Mouse (Mus musculus) activated CD4-positive, CD25-positive, alpha-beta regulatory T cell (primary cell): ENCODE data around the gene Cphx3. TPM values are rescaled to one million over a fixed set of nuclear protein-coding genes. Genes with fewer than 3 reads are reported as not detected.

Experiments used
- polyA plus RNA-seq, 2 experiments: library from polyadenylated mRNA; unstranded; fragments of 100-300 nt; shearing (Covaris generic); gene quantifications; one replicate each; pipeline ENCODE4 v1.2.1; 2017

Cphx3 gene
- polyA plus RNA-seq: not detected

DNA sequence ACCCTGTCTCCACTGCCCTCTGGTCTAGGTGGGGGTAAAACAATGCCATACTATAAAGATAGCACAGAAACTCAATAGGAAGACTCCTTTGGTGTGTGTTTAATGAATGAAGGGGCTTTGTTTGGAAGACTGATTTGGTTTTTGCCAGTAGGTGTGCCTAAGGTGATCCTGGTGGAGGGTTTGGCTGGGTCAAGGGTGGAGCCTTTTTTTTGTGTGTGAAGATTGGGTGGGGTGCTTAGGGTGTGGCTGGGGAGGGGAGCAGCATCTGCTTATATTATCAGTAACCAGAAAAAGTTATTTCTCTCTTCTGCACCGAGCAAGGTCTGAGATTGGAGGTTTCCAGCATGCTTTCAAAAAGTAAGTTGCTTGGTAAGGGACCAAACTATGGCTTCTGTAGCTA, at the start of gene Cphx3:
TSS of gene Cphx3 (plus strand) at position 301 of the 400 bp plus-strand sequence.

DNA sequence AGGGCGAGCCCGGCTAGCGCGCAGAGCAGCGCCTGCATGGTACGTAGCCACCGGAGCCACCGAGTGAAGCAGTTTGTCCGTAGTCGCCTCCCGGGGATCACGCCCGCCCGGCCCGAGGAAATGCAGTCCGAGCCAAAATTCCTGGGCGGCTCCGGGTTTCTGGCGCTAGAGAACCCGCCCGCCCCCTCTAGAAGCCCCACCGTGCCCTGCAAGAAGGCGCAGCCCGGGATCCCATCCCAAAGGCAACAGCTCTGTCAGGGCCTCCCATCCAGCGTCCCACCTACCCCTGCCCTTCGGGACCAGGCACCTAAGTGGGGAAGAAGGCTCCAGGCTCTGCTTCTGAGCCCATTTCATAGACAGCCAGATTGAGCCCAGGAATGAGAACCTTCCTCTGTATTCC, 39.5 kb upstream of the Cphx3 start, which contains the start of gene Gm9780:
TSS of gene Gm9780 (minus strand) at position 101 of the 400 bp plus-strand sequence.

DNA sequence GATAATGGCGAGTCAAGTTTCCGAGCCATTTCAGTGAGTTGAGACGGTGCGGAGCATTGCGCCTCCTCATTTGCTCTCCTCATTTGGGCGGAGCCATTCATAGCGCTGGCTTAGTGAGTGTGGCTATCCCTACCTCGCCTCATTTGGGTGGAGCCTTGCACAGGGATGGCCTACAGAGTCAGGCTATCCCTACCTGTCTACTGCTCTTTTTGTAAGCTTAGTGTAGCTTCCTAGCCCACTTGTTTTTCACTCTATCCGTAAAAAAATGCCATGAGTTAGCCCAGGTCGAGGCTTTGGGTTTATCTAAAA, 14.8 kb upstream of the Cphx3 start, which contains the start of gene Tmem254c:
TSS of gene Tmem254c (minus strand) at position 31 of the 309 bp plus-strand sequence.

DNA sequence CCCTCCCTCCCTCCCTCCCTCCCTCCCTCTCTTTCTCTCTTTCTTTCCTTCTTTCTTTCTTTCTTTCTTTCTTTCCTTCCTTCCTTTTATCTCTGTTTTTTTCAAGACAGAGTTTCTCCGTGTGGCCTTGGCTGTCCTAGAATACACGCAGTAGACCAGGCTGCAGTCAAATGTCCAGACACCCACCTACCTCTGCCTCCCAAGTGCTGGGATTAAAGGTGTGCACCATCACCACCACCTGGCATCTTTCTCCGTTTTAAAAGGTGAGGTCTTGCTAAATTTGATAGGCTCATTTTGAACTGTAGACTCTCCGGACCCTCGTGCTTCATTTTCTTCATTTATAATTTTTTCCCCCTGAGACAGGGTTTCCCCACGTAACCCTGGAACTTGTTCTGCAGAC, 881 bp upstream of the Cphx3 start, which contains the start of gene Cphx2:
TSS of gene Cphx2 (plus strand) at position 301 of the 400 bp plus-strand sequence.

DNA sequence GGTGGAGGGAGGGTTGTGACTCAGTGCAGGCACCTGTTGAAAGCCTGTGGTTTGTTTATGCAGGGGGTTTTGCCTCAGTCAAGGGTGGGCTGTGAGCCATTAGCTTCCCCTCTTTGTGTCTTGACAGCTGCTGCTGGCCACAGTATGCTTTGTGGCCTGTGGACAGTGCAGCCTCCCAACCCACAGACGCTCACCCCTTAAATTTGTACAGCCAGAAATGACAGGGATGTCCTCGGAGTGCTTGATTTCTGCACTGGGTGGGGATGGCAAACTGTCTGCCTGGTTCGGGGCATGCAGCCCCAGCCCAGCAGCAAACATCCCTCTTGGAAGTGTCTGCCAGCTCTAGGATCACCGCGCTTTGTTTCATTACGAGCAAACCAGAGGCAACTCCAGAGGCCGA, 36.1 kb downstream of the Cphx3 start, which contains the start of gene Duxbl2:
TSS of gene Duxbl2 (plus strand) at position 200 of the 400 bp plus-strand sequence.

DNA sequence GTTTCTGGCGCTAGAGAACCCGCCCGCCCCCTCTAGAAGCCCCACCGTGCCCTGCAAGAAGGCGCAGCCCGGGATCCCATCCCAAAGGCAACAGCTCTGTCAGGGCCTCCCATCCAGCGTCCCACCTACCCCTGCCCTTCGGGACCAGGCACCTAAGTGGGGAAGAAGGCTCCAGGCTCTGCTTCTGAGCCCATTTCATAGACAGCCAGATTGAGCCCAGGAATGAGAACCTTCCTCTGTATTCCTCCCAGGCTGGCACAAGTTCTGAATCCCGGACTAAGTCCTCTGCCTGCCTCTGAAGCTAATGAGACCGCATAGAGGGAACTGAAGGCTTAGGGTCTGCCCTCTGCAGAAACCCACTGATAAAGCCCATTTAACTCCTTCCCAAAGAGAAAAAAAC, 100.3 kb downstream of the Cphx3 start, which contains the start of gene Plac9b:
TSS of gene Plac9b (minus strand) at position 101 of the 400 bp plus-strand sequence.

DNA sequence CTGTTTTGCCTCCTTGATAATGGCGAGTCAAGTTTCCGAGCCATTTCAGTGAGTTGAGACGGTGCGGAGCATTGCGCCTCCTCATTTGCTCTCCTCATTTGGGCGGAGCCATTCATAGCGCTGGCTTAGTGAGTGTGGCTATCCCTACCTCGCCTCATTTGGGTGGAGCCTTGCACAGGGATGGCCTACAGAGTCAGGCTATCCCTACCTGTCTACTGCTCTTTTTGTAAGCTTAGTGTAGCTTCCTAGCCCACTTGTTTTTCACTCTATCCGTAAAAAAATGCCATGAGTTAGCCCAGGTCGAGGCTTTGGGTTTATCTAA, 124.8 kb downstream of the Cphx3 start, which contains the start of gene Tmem254b:
TSS of gene Tmem254b (minus strand) at position 116 of the 322 bp plus-strand sequence.

DNA sequence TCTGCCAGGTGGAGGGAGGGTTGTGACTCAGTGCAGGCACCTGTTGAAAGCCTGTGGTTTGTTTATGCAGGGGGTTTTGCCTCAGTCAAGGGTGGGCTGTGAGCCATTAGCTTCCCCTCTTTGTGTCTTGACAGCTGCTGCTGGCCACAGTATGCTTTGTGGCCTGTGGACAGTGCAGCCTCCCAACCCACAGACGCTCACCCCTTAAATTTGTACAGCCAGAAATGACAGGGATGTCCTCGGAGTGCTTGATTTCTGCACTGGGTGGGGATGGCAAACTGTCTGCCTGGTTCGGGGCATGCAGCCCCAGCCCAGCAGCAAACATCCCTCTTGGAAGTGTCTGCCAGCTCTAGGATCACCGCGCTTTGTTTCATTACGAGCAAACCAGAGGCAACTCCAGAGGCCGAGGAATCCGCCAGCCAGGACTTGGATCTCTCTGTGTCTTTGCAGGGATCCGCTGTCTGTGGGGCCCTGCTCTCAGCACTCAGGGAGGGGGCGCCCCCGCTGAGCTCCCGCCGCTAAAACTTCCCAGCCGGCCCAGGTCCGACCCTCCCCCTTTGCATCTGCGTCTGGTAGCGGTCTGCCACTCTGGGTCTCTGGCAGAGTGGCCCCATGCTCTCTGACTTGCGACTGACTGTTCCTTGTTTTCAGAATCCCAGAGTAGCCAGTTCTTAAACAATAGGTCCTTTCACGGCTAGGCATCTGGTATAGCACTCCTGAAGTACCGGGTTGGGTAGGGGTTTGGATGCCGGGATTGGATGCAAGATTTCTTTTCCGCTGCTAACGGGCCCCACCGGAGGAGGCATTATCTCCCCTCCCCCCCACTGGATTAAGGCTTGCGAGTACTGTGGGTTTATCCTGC, 175.9 kb downstream of the Cphx3 start, which contains the start of gene Duxbl3:
TSS of gene Duxbl3 (plus strand) at position 207 of the 862 bp plus-strand sequence.

Other genes starting within 250 kb of the Cphx3 start
- gene Anxa11, start 240.1 kb upstream of the Cphx3 start, polyA plus RNA-seq: 10 to 100 TPM; 52.7 to 74.8 TPM
- not detected for gene Plac9a, start 179.2 kb upstream of the Cphx3 start, polyA plus RNA-seq
- 1 to 10 TPM; 3.4 to 9.3 TPM for gene Tmem254a, start 154.6 kb upstream of the Cphx3 start, polyA plus RNA-seq
- gene Cphx1, start 144.0 kb upstream of the Cphx3 start, polyA plus RNA-seq: under 1 TPM in 1 of 2 experiments, not detected in 1; 0.32 TPM
- gene Duxbl1, start 103.7 kb upstream of the Cphx3 start, polyA plus RNA-seq: under 1 TPM in 1 of 2 experiments, not detected in 1; 0.22 TPM
- gene Gm9780, start 39.6 kb upstream of the Cphx3 start, polyA plus RNA-seq: not detected
- 100 to 1,000 TPM in 1 of 2 experiments, 10 to 100 TPM in 1; 75.8 to 118 TPM for gene Tmem254c, start 14.9 kb upstream of the Cphx3 start, polyA plus RNA-seq
- not detected for gene Cphx2, start 781 bp upstream of the Cphx3 start, polyA plus RNA-seq
- not detected for gene Duxbl2, start 36.1 kb downstream of the Cphx3 start, polyA plus RNA-seq
- gene Plac9b, start 100.2 kb downstream of the Cphx3 start, polyA plus RNA-seq: not detected
- 10 to 100 TPM; 15.6 to 43.7 TPM for gene Tmem254b, start 124.7 kb downstream of the Cphx3 start, polyA plus RNA-seq
- gene Duxbl3, start 175.7 kb downstream of the Cphx3 start, polyA plus RNA-seq: not detected